Mouse (Mus musculus): ENCODE data around the gene Cacul1. TPM values are rescaled to one million over a fixed set of nuclear protein-coding genes. Genes with fewer than 3 reads are reported as not detected.
A peak's percentile ranks its signal among the peaks of the same experiment; 100 is the strongest.

Cacul1 gene
- polyA plus RNA-seq, 1 experiment, result 9.6 TPM

- DNase-seq, result no peak
- no peak overlapping the region for H3K4me3 ChIP-seq (replicated peaks; ENCODE audit: extremely low read depth, low read depth, low read length)
- H3K4me1 ChIP-seq (ENCODE audit: control insufficient read depth, insufficient read depth, low read length), result no peaks in the 10 kb centered on the region
- WGBS, result 54% methylated on average over 3 of the region's 3 CpGs
- no peak for TF ChIP-seq POLR2A (IDR thresholded peaks at IDR 0.05; ENCODE audit: borderline replicate concordance, extremely low read depth, low read depth, low read length)
- TF ChIP-seq CTCF (IDR thresholded peaks at IDR 0.05; ENCODE audit: insufficient read depth, low read length), result peak; percentile 28; the same call in 1 of the 2 replicates
Observed at GRCm38 (mm10) chr19:60513431-60513830, 67.4 kb downstream of the Cacul1 start.

- H3K4me1 ChIP-seq (ENCODE audit: control insufficient read depth, insufficient read depth, low read length), result no peaks in the 10 kb centered on the region; the same call in 1 of the 2 replicates
- TF ChIP-seq POLR2A (IDR thresholded peaks at IDR 0.05; ENCODE audit: borderline replicate concordance, extremely low read depth, low read depth, low read length), result no peak
- peak; percentile 4 for DNase-seq
- no peak overlapping the region for H3K4me3 ChIP-seq (replicated peaks; ENCODE audit: extremely low read depth, low read depth, low read length)
Observed at GRCm38 (mm10) chr19:60500209-60500608, 80.6 kb downstream of the Cacul1 start.

- no peak for DNase-seq
- Histone ChIP-seq H3K4me3 (replicated peaks; ENCODE audit: extremely low read depth, low read depth, low read length) (no peak overlapping the region), H3K4me1 (ENCODE audit: control insufficient read depth, insufficient read depth, low read length) (no peaks in the 10 kb centered on the region; the same call in 1 of the 2 replicates)
- no peak for TF ChIP-seq CTCF (IDR thresholded peaks at IDR 0.05; ENCODE audit: insufficient read depth, low read length)
- TF ChIP-seq POLR2A (IDR thresholded peaks at IDR 0.05; ENCODE audit: borderline replicate concordance, extremely low read depth, low read depth, low read length), result no peak
- 71% methylated on average over 4 of the region's 4 CpGs for WGBS
Observed at GRCm38 (mm10) chr19:60497171-60497570, 83.7 kb downstream of the Cacul1 start.

- Histone ChIP-seq H3K4me1 (ENCODE audit: control insufficient read depth, insufficient read depth, low read length) (no peaks in the 10 kb centered on the region; the same call in 1 of the 2 replicates), H3K4me3 (replicated peaks; ENCODE audit: extremely low read depth, low read depth, low read length) (no peak overlapping the region)
- no peak for DNase-seq
- WGBS, result 34% methylated on average over 3 of the region's 3 CpGs
- TF ChIP-seq POLR2A (IDR thresholded peaks at IDR 0.05; ENCODE audit: borderline replicate concordance, extremely low read depth, low read depth, low read length) (no peak), CTCF (IDR thresholded peaks at IDR 0.05; ENCODE audit: insufficient read depth, low read length) (no peak)
Observed at GRCm38 (mm10) chr19:60495772-60496171, 85.1 kb downstream of the Cacul1 start.

GRCm38 (mm10) chr19:60489566-60489965 is 91.3 kb downstream of the Cacul1 start:
- Histone ChIP-seq H3K4me1 (ENCODE audit: control insufficient read depth, insufficient read depth, low read length) (no peaks in the 10 kb centered on the region), H3K4me3 (replicated peaks; ENCODE audit: extremely low read depth, low read depth, low read length) (no peak overlapping the region)
- DNase-seq, result no peak
- 84% methylated on average over 1 of the region's 1 CpGs for WGBS
- TF ChIP-seq POLR2A (IDR thresholded peaks at IDR 0.05; ENCODE audit: borderline replicate concordance, extremely low read depth, low read depth, low read length) (no peak), CTCF (IDR thresholded peaks at IDR 0.05; ENCODE audit: insufficient read depth, low read length) (no peak)

- Histone ChIP-seq H3K4me1 (ENCODE audit: control insufficient read depth, insufficient read depth, low read length) (no peaks in the 10 kb centered on the region), H3K4me3 (replicated peaks; ENCODE audit: extremely low read depth, low read depth, low read length) (no peak overlapping the region)
- no peak for DNase-seq
- TF ChIP-seq CTCF (IDR thresholded peaks at IDR 0.05; ENCODE audit: insufficient read depth, low read length) (no peak), POLR2A (IDR thresholded peaks at IDR 0.05; ENCODE audit: borderline replicate concordance, extremely low read depth, low read depth, low read length) (no peak)
Observed at GRCm38 (mm10) chr19:60485261-60485660, 95.6 kb downstream of the Cacul1 start.

GRCm38 (mm10) chr19:60478859-60479258 is 102.0 kb downstream of the Cacul1 start:
- WGBS, result 31% methylated on average over 1 of the region's 1 CpGs
- no peak overlapping the region for H3K4me3 ChIP-seq (replicated peaks; ENCODE audit: extremely low read depth, low read depth, low read length)
- H3K4me1 ChIP-seq (ENCODE audit: control insufficient read depth, insufficient read depth, low read length), result no peaks in the 10 kb centered on the region
- no peak for DNase-seq
- TF ChIP-seq POLR2A (IDR thresholded peaks at IDR 0.05; ENCODE audit: borderline replicate concordance, extremely low read depth, low read depth, low read length) (no peak), CTCF (IDR thresholded peaks at IDR 0.05; ENCODE audit: insufficient read depth, low read length) (no peak)

GRCm38 (mm10) chr19:60477788-60478187 is 103.0 kb downstream of the Cacul1 start:
- no peak for DNase-seq
- no peak overlapping the region for H3K4me3 ChIP-seq (replicated peaks; ENCODE audit: extremely low read depth, low read depth, low read length)
- 33% methylated on average over 2 of the region's 2 CpGs for WGBS
- H3K4me1 ChIP-seq (ENCODE audit: control insufficient read depth, insufficient read depth, low read length), result no peaks in the 10 kb centered on the region
- TF ChIP-seq POLR2A (IDR thresholded peaks at IDR 0.05; ENCODE audit: borderline replicate concordance, extremely low read depth, low read depth, low read length) (no peak), CTCF (IDR thresholded peaks at IDR 0.05; ENCODE audit: insufficient read depth, low read length) (no peak)

Other genes starting within 250 kb of the Cacul1 start
- not detected in 2 replicates for gene Prlhr, start 112.7 kb downstream of the Cacul1 start, polyA plus RNA-seq (2012; rRNA removed)
- 0.41 and 0.74 TPM in 2 replicates for gene Nanos1, start 175.0 kb upstream of the Cacul1 start, polyA plus RNA-seq (2012; rRNA removed)
- 20.9 and 34.9 TPM in 2 replicates for gene Eif3a, start 209.6 kb upstream of the Cacul1 start, polyA plus RNA-seq (2012; rRNA removed)
- 9.2 and 12.5 TPM in 2 replicates for gene Fam45a, start 230.6 kb upstream of the Cacul1 start, polyA plus RNA-seq (2012; rRNA removed)

Data from lung, adult 2 months (tissue).